Mouse (Mus musculus) small intestine, adult 2 months (tissue): ENCODE measurements around the gene Palm2.

Experiments used
- CTCF ChIP-seq: fragments of 200-500 bp; IDR thresholded peaks from 2 replicates; pipeline ENCODE4 v1.5.1; 2012; ENCODE audit warnings: low read depth, mild to moderate bottlenecking, control low read depth, inconsistent platforms, low read length, moderate library complexity, mixed read lengths; ENCODE audit not compliant: insufficient replicate concordance, insufficient read length; ENCODE audit errors: extremely low read depth
- POLR2A ChIP-seq: fragments of 200-500 bp; IDR thresholded peaks from 2 replicates; pipeline ENCODE4 v1.6.1; 2012; ENCODE audit warnings: low read depth, mild to moderate bottlenecking, control low read depth, inconsistent platforms, low read length, moderate library complexity

- TF ChIP-seq CTCF: no peak
- TF ChIP-seq POLR2A: no peak
Measured at GRCm38 (mm10) chr4:57684676-57685215, 250.7 kb downstream of the Palm2 start.
